Mouse (Mus musculus): ENCODE results near the gene Sv2c. TPM values are rescaled to one million over a fixed set of nuclear protein-coding genes. Genes with fewer than 3 reads are reported as not detected.

Sv2c gene
- polyA plus RNA-seq, 1 experiment from 2014 or later: 1.6 TPM

- Histone ChIP-seq H3K27ac (replicated peaks) (peak overlapping the region; percentile 78), H3K27me3 (ENCODE audit: control insufficient read depth, insufficient read depth, low read length) (no peaks in the 10 kb centered on the region), H3K9me3 (ENCODE audit: control insufficient read depth, low read length) (no peaks in the 10 kb centered on the region), H3K4me1 (replicated peaks; ENCODE audit: control insufficient read depth, insufficient read depth) (0 out of 2 replicates have a peak, but pooled peaks cover 2% of the 10 kb centered on the region), H3K4me3 (ENCODE audit: low read depth, low read length) (no peak overlapping the region), H3K4me2 (replicated peaks; ENCODE audit: low read depth) (no peak overlapping the region), H3K9ac (ENCODE audit: low read length) (no peak overlapping the region), H3K36me3 (ENCODE audit: control insufficient read depth, insufficient read depth, low read length) (no peaks in the 10 kb centered on the region)
- WGBS: 44% methylated on average over 2 of the region's 2 CpGs
- peak; percentile 86 for DNase-seq (ENCODE audit: low spot score)
- TF ChIP-seq CTCF (IDR thresholded peaks at IDR 0.05; ENCODE audit: low read depth): no peak
- TF ChIP-seq EP300 (optimal IDR thresholded peaks at IDR 0.05): no peak
- peak; percentile 92 for ATAC-seq (ENCODE audit: low FRiP score, low TSS enrichment)
Measured at GRCm38 (mm10) chr13:95924201-95924621, 208.2 kb downstream of the Sv2c start.

GRCm38 (mm10) chr13:95922626-95923025, 209.8 kb downstream of the Sv2c start:
- Histone ChIP-seq H3K4me1 (replicated peaks; ENCODE audit: control insufficient read depth, insufficient read depth) (0 out of 2 replicates have a peak, but pooled peaks cover 2% of the 10 kb centered on the region), H3K27me3 (ENCODE audit: control insufficient read depth, insufficient read depth, low read length) (no peaks in the 10 kb centered on the region), H3K4me3 (ENCODE audit: low read depth, low read length) (no peak overlapping the region), H3K9ac (ENCODE audit: low read length) (no peak overlapping the region), H3K27ac (replicated peaks) (no peak overlapping the region), H3K9me3 (ENCODE audit: control insufficient read depth, low read length) (no peaks in the 10 kb centered on the region), H3K4me2 (replicated peaks; ENCODE audit: low read depth) (no peak overlapping the region), H3K36me3 (ENCODE audit: control insufficient read depth, insufficient read depth, low read length) (no peaks in the 10 kb centered on the region)
- 63% methylated on average over 4 of the region's 4 CpGs for WGBS
- TF ChIP-seq CTCF (IDR thresholded peaks at IDR 0.05; ENCODE audit: low read depth): no peak
- no peak for TF ChIP-seq EP300 (optimal IDR thresholded peaks at IDR 0.05)
- DNase-seq (ENCODE audit: low spot score) (peak; percentile 62), ATAC-seq (ENCODE audit: low FRiP score, low TSS enrichment) (peak; percentile 63)

- no peak for DNase-seq (ENCODE audit: low spot score)
- H3K4me1 ChIP-seq (replicated peaks; ENCODE audit: control insufficient read depth, insufficient read depth): no peaks in the 10 kb centered on the region
- 87% methylated on average over 9 of the region's 9 CpGs for WGBS
- no peak for ATAC-seq (ENCODE audit: low FRiP score, low TSS enrichment)
- no peaks in the 10 kb centered on the region for H3K9me3 ChIP-seq (ENCODE audit: control insufficient read depth, low read length)
- TF ChIP-seq CTCF (IDR thresholded peaks at IDR 0.05; ENCODE audit: low read depth): no peak
- TF ChIP-seq EP300 (optimal IDR thresholded peaks at IDR 0.05): no peak
- no peak overlapping the region for H3K27ac ChIP-seq (replicated peaks)
- no peak overlapping the region for H3K4me3 ChIP-seq (ENCODE audit: low read depth, low read length)
- H3K27me3 ChIP-seq (ENCODE audit: control insufficient read depth, insufficient read depth, low read length): no peaks in the 10 kb centered on the region
- H3K36me3 ChIP-seq (ENCODE audit: control insufficient read depth, insufficient read depth, low read length): no peaks in the 10 kb centered on the region
- H3K9ac ChIP-seq (ENCODE audit: low read length): no peak overlapping the region
- H3K4me2 ChIP-seq (replicated peaks; ENCODE audit: low read depth): no peak overlapping the region
Measured at GRCm38 (mm10) chr13:95918624-95919284, 213.6 kb downstream of the Sv2c start.

GRCm38 (mm10) chr13:95913046-95913406, 219.4 kb downstream of the Sv2c start:
- DNase-seq (ENCODE audit: low spot score) (no peak), ATAC-seq (ENCODE audit: low FRiP score, low TSS enrichment) (no peak)
- Histone ChIP-seq H3K9ac (ENCODE audit: low read length) (no peak overlapping the region), H3K9me3 (ENCODE audit: control insufficient read depth, low read length) (no peaks in the 10 kb centered on the region), H3K27me3 (ENCODE audit: control insufficient read depth, insufficient read depth, low read length) (no peaks in the 10 kb centered on the region), H3K4me1 (replicated peaks; ENCODE audit: control insufficient read depth, insufficient read depth) (no peaks in the 10 kb centered on the region), H3K4me3 (ENCODE audit: low read depth, low read length) (no peak overlapping the region), H3K4me2 (replicated peaks; ENCODE audit: low read depth) (no peak overlapping the region), H3K36me3 (ENCODE audit: control insufficient read depth, insufficient read depth, low read length) (no peaks in the 10 kb centered on the region), H3K27ac (replicated peaks) (no peak overlapping the region)
- 79% methylated on average over 2 of the region's 2 CpGs for WGBS
- no peak for TF ChIP-seq EP300 (optimal IDR thresholded peaks at IDR 0.05)
- TF ChIP-seq CTCF (IDR thresholded peaks at IDR 0.05; ENCODE audit: low read depth): no peak

GRCm38 (mm10) chr13:95912157-95913045, 220.0 kb downstream of the Sv2c start:
- Histone ChIP-seq H3K27ac (replicated peaks) (no peak overlapping the region), H3K36me3 (ENCODE audit: control insufficient read depth, insufficient read depth, low read length) (no peaks in the 10 kb centered on the region), H3K9ac (ENCODE audit: low read length) (no peak overlapping the region), H3K9me3 (ENCODE audit: control insufficient read depth, low read length) (no peaks in the 10 kb centered on the region), H3K27me3 (ENCODE audit: control insufficient read depth, insufficient read depth, low read length) (no peaks in the 10 kb centered on the region), H3K4me2 (replicated peaks; ENCODE audit: low read depth) (no peak overlapping the region), H3K4me3 (ENCODE audit: low read depth, low read length) (no peak overlapping the region), H3K4me1 (replicated peaks; ENCODE audit: control insufficient read depth, insufficient read depth) (no peaks in the 10 kb centered on the region)
- 74% methylated on average over 11 of the region's 11 CpGs for WGBS
- TF ChIP-seq CTCF (IDR thresholded peaks at IDR 0.05; ENCODE audit: low read depth): no peak
- TF ChIP-seq EP300 (optimal IDR thresholded peaks at IDR 0.05): no peak
- DNase-seq (ENCODE audit: low spot score) (no peak), ATAC-seq (ENCODE audit: low FRiP score, low TSS enrichment) (no peak)

- Histone ChIP-seq H3K9me3 (ENCODE audit: control insufficient read depth, low read length) (no peaks in the 10 kb centered on the region), H3K36me3 (ENCODE audit: control insufficient read depth, insufficient read depth, low read length) (no peaks in the 10 kb centered on the region), H3K4me1 (replicated peaks; ENCODE audit: control insufficient read depth, insufficient read depth) (no peaks in the 10 kb centered on the region), H3K27me3 (ENCODE audit: control insufficient read depth, insufficient read depth, low read length) (no peaks in the 10 kb centered on the region), H3K4me2 (replicated peaks; ENCODE audit: low read depth) (no peak overlapping the region), H3K9ac (ENCODE audit: low read length) (no peak overlapping the region), H3K4me3 (ENCODE audit: low read depth, low read length) (no peak overlapping the region), H3K27ac (replicated peaks) (no peak overlapping the region)
- 57% methylated on average over 9 of the region's 9 CpGs for WGBS
- peak; percentile 45 for DNase-seq (ENCODE audit: low spot score)
- no peak for TF ChIP-seq EP300 (optimal IDR thresholded peaks at IDR 0.05)
- ATAC-seq (ENCODE audit: low FRiP score, low TSS enrichment): peak; percentile 54; the same call in 1 of the 2 replicates
Measured at GRCm38 (mm10) chr13:95910270-95910669, 222.1 kb downstream of the Sv2c start.

All from stomach, postnatal 0 days (tissue).